Mouse (Mus musculus) heart, embryonic 14.5 days (tissue): ENCODE data around the gene A930002H24Rik. TPM values are rescaled to one million over a fixed set of nuclear protein-coding genes. Genes with fewer than 3 reads are reported as not detected.

Experiments used
- ATAC-seq: fragments of 200-750 bp; cut with Nextera tagmentation; 2 replicates; pipeline ENCODE4 v1.8.0; 2017; ENCODE audit warnings: low read depth, moderate TSS enrichment; ENCODE audit not compliant: insufficient number of reproducible peaks, insufficient read depth, low FRiP score
- H3K27ac ChIP-seq, 2 experiments: fragments of 200-500 bp in 1 of 2; fragments of 300-500 bp in 1 of 2; sonication (generic) in 1 of 2; replicated peaks in 1 of 2; 2 replicates each; pipeline ENCODE4 v1.5.1; 2012 to 2014; ENCODE audit warnings: low read depth in 2 of 2, low read length in 2 of 2, control low read depth in 1 of 2, mild to moderate bottlenecking in 1 of 2, mixed read lengths in 1 of 2; ENCODE audit not compliant: control insufficient read depth in 1 of 2, insufficient read depth in 1 of 2
- H3K27me3 ChIP-seq: fragments of 300-500 bp; sonication (generic); 2 replicates; pipeline ENCODE4 v1.6.1; 2014; ENCODE audit warnings: mild to moderate bottlenecking, low read length, control low read depth; ENCODE audit not compliant: control insufficient read depth, insufficient read depth
- H3K36me3 ChIP-seq: fragments of 300-500 bp; sonication (generic); 2 replicates; pipeline ENCODE4 v1.6.1; 2014; ENCODE audit warnings: mild to moderate bottlenecking, control low read depth, low read length, mixed read lengths; ENCODE audit not compliant: control insufficient read depth, insufficient read depth
- H3K4me1 ChIP-seq, 2 experiments: fragments of 200-500 bp in 1 of 2; fragments of 300-500 bp in 1 of 2; sonication (generic) in 1 of 2; 2 replicates each; pipeline ENCODE4 v1.6.1; 2012 to 2014; ENCODE audit warnings: low read length in 2 of 2, control low read depth in 1 of 2, mixed read lengths in 1 of 2; ENCODE audit not compliant: control insufficient read depth in 2 of 2, insufficient read depth in 2 of 2
- H3K4me2 ChIP-seq: fragments of 300-500 bp; sonication (generic); 2 replicates; pipeline ENCODE4 v1.6.1; 2014; ENCODE audit warnings: mild to moderate bottlenecking, low read length
- H3K4me3 ChIP-seq, 2 experiments: fragments of 200-500 bp in 1 of 2; fragments of 300-500 bp in 1 of 2; sonication (generic) in 1 of 2; 2 replicates each; pipeline ENCODE4 v1.5.1; 2012 to 2014; ENCODE audit warnings: low read length in 2 of 2, mild to moderate bottlenecking in 2 of 2, control low read depth in 1 of 2, low read depth in 1 of 2, moderate library complexity in 1 of 2; ENCODE audit not compliant: control insufficient read depth in 1 of 2, insufficient read depth in 1 of 2
- H3K9ac ChIP-seq: fragments of 300-500 bp; sonication (generic); 2 replicates; pipeline ENCODE4 v1.6.1; 2014; ENCODE audit warnings: mild to moderate bottlenecking, low read length
- H3K9me3 ChIP-seq: fragments of 300-500 bp; sonication (generic); 2 replicates; pipeline ENCODE4 v1.6.1; 2016; ENCODE audit warnings: low read length, control low read depth; ENCODE audit not compliant: control insufficient read depth
- WGBS: fragments of 180-500 bp; shearing (Covaris S2); extraction: QIAGEN DNeasy Blood & Tissue Kit; methylation state at CpG from one replicate; pipeline ENCODE4 v1.1.7; 2014; 5-methylcytosine and 5-hydroxymethylcytosine counted together
- polyA plus RNA-seq: library from polyadenylated mRNA; unstranded; fragments of >200 nt; fragmentation: Nextera tagmentation; extraction: Ambion mirVana; gene quantifications from 2 replicates; pipeline ENCODE4 v1.2.1, GENCODE M21; 2014

Gene A930002H24Rik
- polyA plus RNA-seq, 1 experiment from 2014 or later, result 3.6 TPM

- no peaks in the 10 kb centered on the region for H3K27me3 ChIP-seq
- no peak overlapping the region for H3K9ac ChIP-seq
- ATAC-seq, result no peak
- no peaks in the 10 kb centered on the region for H3K4me1 ChIP-seq
- H3K36me3 ChIP-seq, result no peaks in the 10 kb centered on the region
- no peak overlapping the region for H3K4me3 ChIP-seq
- 89% methylated on average over 2 of the region's 2 CpGs for WGBS
- no peak overlapping the region for H3K4me2 ChIP-seq
- no peak overlapping the region for H3K27ac ChIP-seq
- peaks cover 5% of the 10 kb centered on the region; the same call in 1 of the 2 replicates for H3K9me3 ChIP-seq
These were observed 27.4 kb downstream of the A930002H24Rik start for GRCm38 (mm10) chr17:63836223-63836622.

DNA sequence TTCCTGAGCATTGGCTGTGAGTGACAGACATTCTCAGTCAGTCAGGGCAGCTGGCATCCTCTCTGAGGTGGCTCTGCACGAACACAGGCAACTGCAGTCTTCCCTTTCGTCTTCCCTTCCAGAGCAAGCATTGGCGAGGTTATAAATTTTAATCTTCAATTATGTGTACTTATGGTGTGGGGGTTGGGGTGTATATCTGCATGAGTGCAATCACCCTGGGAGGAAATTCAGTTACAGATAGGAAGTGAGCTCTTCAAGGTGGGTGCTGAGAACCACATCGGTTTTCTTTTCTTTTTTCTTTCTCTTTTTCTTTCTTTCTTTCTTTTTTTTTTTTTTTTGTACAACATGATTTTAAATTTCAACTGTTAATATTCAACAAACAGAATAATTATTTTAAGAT lies 32.0 kb downstream of the A930002H24Rik start:
- Histone ChIP-seq H3K9ac (no peak overlapping the region), H3K36me3 (no peaks in the 10 kb centered on the region), H3K9me3 (no peaks in the 10 kb centered on the region), H3K27ac (no peak overlapping the region), H3K4me1 (no peaks in the 10 kb centered on the region), H3K4me3 (no peak overlapping the region), H3K27me3 (no peaks in the 10 kb centered on the region), H3K4me2 (no peak overlapping the region)
- no peak for ATAC-seq
- 78% methylated on average over 4 of the region's 4 CpGs for WGBS

GRCm38 (mm10) chr17:63828561-63829332 lies 34.8 kb downstream of the A930002H24Rik start:
- H3K9me3 ChIP-seq, result no peaks in the 10 kb centered on the region
- H3K27ac ChIP-seq, result no peak overlapping the region
- H3K36me3 ChIP-seq, result no peaks in the 10 kb centered on the region
- no peak for ATAC-seq
- H3K4me1 ChIP-seq, result no peaks in the 10 kb centered on the region
- H3K9ac ChIP-seq, result no peak overlapping the region
- H3K27me3 ChIP-seq, result no peaks in the 10 kb centered on the region
- no peak overlapping the region for H3K4me3 ChIP-seq
- WGBS, result 56% methylated on average over 5 of the region's 5 CpGs
- no peak overlapping the region for H3K4me2 ChIP-seq

GRCm38 (mm10) chr17:63826767-63827166 lies 36.8 kb downstream of the A930002H24Rik start:
- Histone ChIP-seq H3K9ac (no peak overlapping the region), H3K4me1 (no peaks in the 10 kb centered on the region), H3K9me3 (no peaks in the 10 kb centered on the region), H3K36me3 (no peaks in the 10 kb centered on the region), H3K27me3 (no peaks in the 10 kb centered on the region), H3K4me2 (no peak overlapping the region), H3K4me3 (no peak overlapping the region), H3K27ac (no peak overlapping the region)
- WGBS, result 72% methylated on average over 7 of the region's 7 CpGs
- ATAC-seq, result no peak

- no peaks in the 10 kb centered on the region for H3K27me3 ChIP-seq
- ATAC-seq, result no peak
- H3K27ac ChIP-seq, result no peak overlapping the region
- no peaks in the 10 kb centered on the region for H3K9me3 ChIP-seq
- no peak overlapping the region for H3K4me2 ChIP-seq
- no peak overlapping the region for H3K9ac ChIP-seq
- 81% methylated on average over 8 of the region's 8 CpGs for WGBS
- no peaks in the 10 kb centered on the region for H3K4me1 ChIP-seq
- no peaks in the 10 kb centered on the region for H3K36me3 ChIP-seq
- no peak overlapping the region for H3K4me3 ChIP-seq
These were observed 37.4 kb downstream of the A930002H24Rik start for GRCm38 (mm10) chr17:63826196-63826595.

DNA sequence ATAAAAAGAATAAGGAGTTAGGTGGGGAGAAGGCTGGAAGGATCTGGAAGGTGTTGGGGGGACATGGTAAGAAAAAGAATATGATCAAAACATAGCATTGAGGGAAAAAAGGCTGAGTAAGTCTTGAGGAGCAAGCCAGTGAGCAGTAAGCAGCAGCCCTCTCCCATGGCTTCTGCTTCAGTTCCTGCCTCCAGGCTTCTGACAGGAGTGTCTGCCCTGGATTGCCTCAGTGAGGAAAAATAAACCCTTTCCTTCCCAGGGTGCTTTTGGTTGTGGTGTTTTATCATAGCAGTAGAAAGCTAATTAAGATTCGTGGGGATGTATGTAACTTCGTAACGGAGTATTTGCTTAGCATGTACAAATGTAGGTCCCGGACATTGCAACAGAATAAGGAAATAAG lies 39.5 kb downstream of the A930002H24Rik start:
- H3K9me3 ChIP-seq, result no peaks in the 10 kb centered on the region
- no peaks in the 10 kb centered on the region for H3K27me3 ChIP-seq
- ATAC-seq, result no peak
- H3K27ac ChIP-seq, result no peak overlapping the region
- WGBS, result 85% methylated on average over 4 of the region's 4 CpGs
- no peaks in the 10 kb centered on the region for H3K4me1 ChIP-seq
- no peak overlapping the region for H3K4me3 ChIP-seq
- H3K4me2 ChIP-seq, result no peak overlapping the region
- H3K9ac ChIP-seq, result no peak overlapping the region
- no peaks in the 10 kb centered on the region for H3K36me3 ChIP-seq

- no peak for ATAC-seq
- no peak overlapping the region for H3K27ac ChIP-seq
- H3K4me3 ChIP-seq, result no peak overlapping the region
- WGBS, result 53% methylated on average over 10 of the region's 10 CpGs
- no peaks in the 10 kb centered on the region for H3K4me1 ChIP-seq
- no peak overlapping the region for H3K4me2 ChIP-seq
- H3K9ac ChIP-seq, result no peak overlapping the region
- no peaks in the 10 kb centered on the region for H3K9me3 ChIP-seq
- H3K27me3 ChIP-seq, result no peaks in the 10 kb centered on the region
- H3K36me3 ChIP-seq, result no peaks in the 10 kb centered on the region
These were observed 45.1 kb downstream of the A930002H24Rik start for GRCm38 (mm10) chr17:63818444-63819027.
